Mouse (Mus musculus) frontal cortex, adult (tissue): ENCODE data around the gene Wdr54.
"Not testable (repeated sequence)": the region's sequence is repeated elsewhere in the genome, so short reads cannot be mapped to it uniquely, and the experiment has no call there.

ENCODE experiments used
- ATAC-seq: cut with Nextera tagmentation; 2 replicates; pipeline ENCODE4 v1.9.2; 2017; ENCODE audit warnings: mild to moderate bottlenecking, moderate library complexity, mixed read lengths; ENCODE audit not compliant: low TSS enrichment

Gene Wdr54

GRCm38 (mm10) chr6:83159456-83159855 is 3.3 kb upstream of the Wdr54 start:
- not testable (repeated sequence) for ATAC-seq

GRCm38 (mm10) chr6:83155552-83156238 is 502 bp downstream of the Wdr54 start:
- ATAC-seq = peak; percentile 39

- no peak for ATAC-seq
Observed at GRCm38 (mm10) chr6:83153485-83153884, 2.7 kb downstream of the Wdr54 start.

GRCm38 (mm10) chr6:83153038-83153437 is 3.2 kb downstream of the Wdr54 start:
- no peak for ATAC-seq

- ATAC-seq = no peak
Observed at GRCm38 (mm10) chr6:83151721-83152120, 4.5 kb downstream of the Wdr54 start.

- ATAC-seq = no peak
Observed at GRCm38 (mm10) chr6:83147280-83147679, 8.9 kb downstream of the Wdr54 start.

- peak; percentile 20 for ATAC-seq
Observed at GRCm38 (mm10) chr6:83145805-83146204, 10.4 kb downstream of the Wdr54 start.

GRCm38 (mm10) chr6:83145209-83145608 is 11.0 kb downstream of the Wdr54 start:
- ATAC-seq = peak; percentile 18; the same call in 1 of the 2 replicates

GRCm38 (mm10) chr6:83142886-83143285 is 13.3 kb downstream of the Wdr54 start:
- ATAC-seq = peak; percentile 53

- peak; percentile 55 for ATAC-seq
Observed at GRCm38 (mm10) chr6:83142211-83142731, 13.9 kb downstream of the Wdr54 start.

- ATAC-seq = no peak
Observed at GRCm38 (mm10) chr6:83141636-83142035, 14.6 kb downstream of the Wdr54 start.

- no peak for ATAC-seq
Observed at GRCm38 (mm10) chr6:83140044-83140443, 16.2 kb downstream of the Wdr54 start.

GRCm38 (mm10) chr6:83138056-83138455 is 18.1 kb downstream of the Wdr54 start:
- no peak for ATAC-seq

GRCm38 (mm10) chr6:83137576-83137950 is 18.6 kb downstream of the Wdr54 start:
- peak; percentile 35; the same call in 1 of the 2 replicates for ATAC-seq

- ATAC-seq = peak; percentile 27; the same call in 1 of the 2 replicates
Observed at GRCm38 (mm10) chr6:83136881-83137575, 19.2 kb downstream of the Wdr54 start.

GRCm38 (mm10) chr6:83136291-83136880 is 19.8 kb downstream of the Wdr54 start:
- ATAC-seq = no peak

- ATAC-seq = no peak
Observed at GRCm38 (mm10) chr6:83135571-83136161, 20.5 kb downstream of the Wdr54 start.

GRCm38 (mm10) chr6:83134951-83135513 is 21.2 kb downstream of the Wdr54 start, which contains the start of gene Rtkn:
Rtkn (plus strand) TSS chr6:83135463.
- no peak for ATAC-seq

- ATAC-seq = no peak
Observed at GRCm38 (mm10) chr6:83134226-83134625, 22.0 kb downstream of the Wdr54 start.

GRCm38 (mm10) chr6:83132176-83132919 is 23.8 kb downstream of the Wdr54 start:
- ATAC-seq = no peak

- ATAC-seq = no peak
Observed at GRCm38 (mm10) chr6:83131469-83132034, 24.6 kb downstream of the Wdr54 start.
